ENCODE assay signal across 11 mouse cellular contexts in genomic region chrX:144153523-144153922, GRCm38 (mm10). TPM values are rescaled to one million over a fixed set of nuclear protein-coding genes. Genes with fewer than 3 reads are reported as not detected.
DNase-seq lines count a peak whose midpoint lies in the region; ATAC-seq and TF ChIP-seq lines count a peak whose summit lies in the region.
"Had no signal": no experiment of that assay in that cellular context is flagged by ENCODE, and none has a peak within 500 bp of the region (broad histone marks: within the 10 kb centered on the region; RNA-seq: fewer than 3 reads in every experiment).

Gene A730046J19Rik, plus strand, starts transcription at chrX:144153695.

- H3K9me3 ChIP-seq in kidney, postnatal 0 days (replicated peaks; ENCODE audit: low read length), result no peaks in the 10 kb centered on the region
- no peaks in the 10 kb centered on the region for H3K9me3 ChIP-seq in forebrain, embryonic 11.5 days (ENCODE audit: control insufficient read depth, low read length)
- H3K9me3 ChIP-seq in limb, embryonic 10.5 days (replicated peaks), result no peaks in the 10 kb centered on the region
- H3K9me3 ChIP-seq in neural tube, embryonic 14.5 days (ENCODE audit: control insufficient read depth, low read length), result no peaks in the 10 kb centered on the region
- H3K9me3 ChIP-seq: megakaryocyte, embryonic 14.5 days had no signal

- 35% methylated on average over 8 of the region's 8 CpGs for WGBS in kidney, postnatal 0 days
- WGBS in kidney, adult 2 months, result 9% methylated on average over 8 of the region's 8 CpGs
- 13% methylated on average over 8 of the region's 8 CpGs for WGBS in forebrain, embryonic 11.5 days
- 24% methylated on average over 8 of the region's 8 CpGs for WGBS in limb, embryonic 10.5 days
- WGBS in neural tube, embryonic 14.5 days, result 13% methylated on average over 8 of the region's 8 CpGs

- no peak for ATAC-seq in kidney, postnatal 0 days (replicated peaks; ENCODE audit: low FRiP score, low read depth)
- no peak for ATAC-seq in forebrain, embryonic 11.5 days (replicated peaks; ENCODE audit: low FRiP score)
- no peak for ATAC-seq in neural tube, embryonic 14.5 days (ENCODE audit: low read depth)
- ATAC-seq: Patski had no signal

- H3K4me3 ChIP-seq in kidney, postnatal 0 days (replicated peaks; ENCODE audit: low read depth, low read length), result peak within 1 kb of the TSS; percentile 15; the same call in 1 of the 2 replicates
- no peak within 1 kb of the TSS for H3K4me3 ChIP-seq in kidney, adult 2 months (ENCODE audit: insufficient read depth, low read depth, low read length)
- H3K4me3 ChIP-seq in forebrain, embryonic 11.5 days (ENCODE audit: low read depth, low read length), result no peak within 1 kb of the TSS
- peak within 1 kb of the TSS; percentile 10; the same call in 1 of the 2 replicates for H3K4me3 ChIP-seq in limb, embryonic 10.5 days
- peak within 1 kb of the TSS; percentile 7; the same call in 1 of the 2 replicates for H3K4me3 ChIP-seq in neural tube, embryonic 14.5 days (ENCODE audit: low read depth, low read length)
- H3K4me3 ChIP-seq: megakaryocyte, embryonic 14.5 days had no signal

- H3K36me3 ChIP-seq in kidney, postnatal 0 days (ENCODE audit: insufficient read depth, low read length), result no peaks in the 10 kb centered on the region
- no peaks in the 10 kb centered on the region for H3K36me3 ChIP-seq in kidney, adult 2 months (ENCODE audit: control insufficient read depth, insufficient read depth, low read length)
- H3K36me3 ChIP-seq in forebrain, embryonic 11.5 days (ENCODE audit: control insufficient read depth, insufficient read depth, low read length), result no peaks in the 10 kb centered on the region
- H3K36me3 ChIP-seq in limb, embryonic 10.5 days, result no peaks in the 10 kb centered on the region
- no peaks in the 10 kb centered on the region for H3K36me3 ChIP-seq in neural tube, embryonic 14.5 days (ENCODE audit: control insufficient read depth, insufficient read depth, low read length)

- peak within 1 kb of the TSS; percentile 46 for H3K4me2 ChIP-seq in kidney, postnatal 0 days (ENCODE audit: low read length)
- H3K4me2 ChIP-seq in forebrain, embryonic 11.5 days (ENCODE audit: low read depth, low read length, severe bottlenecking), result peak within 1 kb of the TSS; percentile 2; the same call in 1 of the 2 replicates
- H3K4me2 ChIP-seq in neural tube, embryonic 14.5 days (ENCODE audit: low read depth, low read length), result peak within 1 kb of the TSS; percentile 16; the same call in 1 of the 2 replicates

- H3K9ac ChIP-seq in kidney, postnatal 0 days (ENCODE audit: low read depth, low read length), result no peak within 1 kb of the TSS
- H3K9ac ChIP-seq in forebrain, embryonic 11.5 days (ENCODE audit: low read length), result no peak within 1 kb of the TSS
- no peak within 1 kb of the TSS for H3K9ac ChIP-seq in neural tube, embryonic 14.5 days (replicated peaks; ENCODE audit: low read depth, low read length)

- TF ChIP-seq POLR2A in kidney, adult 2 months (IDR thresholded peaks at IDR 0.05; ENCODE audit: low read depth, low read length), result no peak

- no peaks in the 10 kb centered on the region for H3K4me1 ChIP-seq in kidney, postnatal 0 days (replicated peaks; ENCODE audit: insufficient read depth, low read length)
- H3K4me1 ChIP-seq in kidney, adult 2 months (ENCODE audit: control insufficient read depth, insufficient read depth, low read length), result no peaks in the 10 kb centered on the region
- no peaks in the 10 kb centered on the region for H3K4me1 ChIP-seq in forebrain, embryonic 11.5 days (replicated peaks; ENCODE audit: control insufficient read depth, insufficient read depth, low read length)
- no peaks in the 10 kb centered on the region for H3K4me1 ChIP-seq in limb, embryonic 10.5 days
- H3K4me1 ChIP-seq in neural tube, embryonic 14.5 days (ENCODE audit: control insufficient read depth, insufficient read depth, low read length), result no peaks in the 10 kb centered on the region
- H3K4me1 ChIP-seq: megakaryocyte, embryonic 14.5 days had no signal

- H3K27ac ChIP-seq in kidney, postnatal 0 days, result no peak within 1 kb of the TSS
- no peak within 1 kb of the TSS for H3K27ac ChIP-seq in kidney, adult 2 months (ENCODE audit: insufficient read depth, low read depth, low read length)
- no peak within 1 kb of the TSS for H3K27ac ChIP-seq in forebrain, embryonic 11.5 days (ENCODE audit: low read depth, low read length)
- no peak within 1 kb of the TSS for H3K27ac ChIP-seq in limb, embryonic 10.5 days
- no peak within 1 kb of the TSS for H3K27ac ChIP-seq in neural tube, embryonic 14.5 days (ENCODE audit: low read depth, low read length)

- no peaks in the 10 kb centered on the region for H3K27me3 ChIP-seq in kidney, postnatal 0 days (ENCODE audit: insufficient read depth, low read length)
- no peaks in the 10 kb centered on the region for H3K27me3 ChIP-seq in kidney, adult 2 months (replicated peaks; ENCODE audit: control insufficient read depth, insufficient read depth, low read length)
- H3K27me3 ChIP-seq in forebrain, embryonic 11.5 days (ENCODE audit: control insufficient read depth, insufficient read depth, low read length), result peaks cover 4% of the 10 kb centered on the region; the same call in 1 of the 2 replicates
- H3K27me3 ChIP-seq in limb, embryonic 10.5 days (ENCODE audit: low read depth, poor library complexity, severe bottlenecking), result peaks cover 62% of the 10 kb centered on the region
- H3K27me3 ChIP-seq in neural tube, embryonic 14.5 days (ENCODE audit: control insufficient read depth, insufficient read depth, low read length), result no peaks in the 10 kb centered on the region

- peak; percentile 7 for DNase-seq in kidney, postnatal 0 days (ENCODE audit: low spot score)
- DNase-seq in kidney, adult 2 months, result no peak
- DNase-seq in forebrain, embryonic 11.5 days (ENCODE audit: low spot score), result no peak
- no peak for DNase-seq in limb, embryonic 10.5 days (ENCODE audit: low spot score)
- DNase-seq in layer of hippocampus, postnatal 14 days (ENCODE audit: low spot score in 2 of 2), result no peak
- no peak for DNase-seq in MN1 (ENCODE audit: low spot score)
- DNase-seq in gastrocnemius, postnatal 4 days (ENCODE audit: low spot score in 2 of 2), result no peak
- DNase-seq: cerebellum, adult 2 months had no signal

- no peak for TF ChIP-seq CTCF in kidney, postnatal 0 days (IDR thresholded peaks at IDR 0.05; ENCODE audit: low read depth)
- no peak for TF ChIP-seq CTCF in kidney, adult 2 months (conservative IDR thresholded peaks at IDR 0.05; ENCODE audit: insufficient read depth, insufficient read length, low read depth, low read length)

RNA-seq across cellular contexts. Expression of gene A730046J19Rik, which starts in this region (rescaled TPM):
- polyA plus RNA-seq in kidney, postnatal 0 days (2015; fragmentation: Nextera tagmentation; extraction: Ambion mirVana), result 0.04 and 0.08 TPM in 2 replicates
- not detected in 2 replicates for polyA plus RNA-seq in kidney, adult 2 months (2012; rRNA removed)
- polyA plus RNA-seq in forebrain, embryonic 11.5 days (2014; fragmentation: Nextera tagmentation; extraction: Ambion mirVana), result 0.05 TPM in 2 replicates
- not detected in 2 replicates for polyA plus RNA-seq in limb, embryonic 10.5 days (2016; fragmentation: Nextera tagmentation; extraction: Ambion mirVana)
- 5.5 and 5.9 TPM in 2 replicates for polyA plus RNA-seq in neural tube, embryonic 14.5 days (2014; fragmentation: Nextera tagmentation; extraction: Ambion mirVana)
- total RNA-seq in layer of hippocampus, postnatal 14 days (2021), result under 1 TPM; 0.12 to 0.16 TPM
- total RNA-seq in gastrocnemius, postnatal 4 days (2021), result 1 to 10 TPM; 2.3 to 3.9 TPM
- polyA plus RNA-seq: Patski had no signal

Comparison
In these comparisons a context has a peak if more than half of its experiments do, and no peak if none do; other contexts are left out.
1. Peak in DNase-seq, H3K4me3 ChIP-seq and H3K4me2 ChIP-seq in kidney, postnatal 0 days; RNA of the gene not detected or under 1 TPM.
2. H3K4me3 ChIP-seq: peak in limb, embryonic 10.5 days (single experiment) and neural tube, embryonic 14.5 days (single experiment); none in kidney, adult 2 months (single experiment) and forebrain, embryonic 11.5 days (single experiment).
3. Peak in every context shown above with its lines, with median percentiles within 50 percentile points of each other: H3K4me2 ChIP-seq.